Mouse (Mus musculus): ENCODE data around the gene Zbtb25. TPM values are rescaled to one million over a fixed set of nuclear protein-coding genes. Genes with fewer than 3 reads are reported as not detected.

Gene Zbtb25
- polyA plus RNA-seq, 1 experiment from 2014 or later = 12.0 TPM

GRCm38 (mm10) chr12:76372046-76372445, 2.6 kb upstream of the Zbtb25 start:
- Histone ChIP-seq H3K27me3 (ENCODE audit: control insufficient read depth, insufficient read depth, low read length) (no peaks in the 10 kb centered on the region), H3K4me1 (ENCODE audit: control insufficient read depth, insufficient read depth, low read length) (peaks cover 32% of the 10 kb centered on the region), H3K27ac (ENCODE audit: low read length) (no peak overlapping the region), H3K9ac (ENCODE audit: low read length) (peak overlapping the region; percentile 100), H3K36me3 (ENCODE audit: control insufficient read depth, insufficient read depth, low read length) (no peaks in the 10 kb centered on the region), H3K9me3 (replicated peaks; ENCODE audit: control insufficient read depth, low read length) (no peaks in the 10 kb centered on the region), H3K4me3 (replicated peaks; ENCODE audit: low read length) (peak overlapping the region; percentile 96), H3K4me2 (ENCODE audit: low read depth, low read length) (peak overlapping the region; percentile 80)
- 39% methylated on average over 7 of the region's 7 CpGs for WGBS
- ATAC-seq (ENCODE audit: insufficient read depth, low FRiP score) = no peak

GRCm38 (mm10) chr12:76370831-76371571, 1.6 kb upstream of the Zbtb25 start:
- WGBS = under 1% methylated on average over 63 of the region's 63 CpGs

GRCm38 (mm10) chr12:76369978-76370830, 802 bp upstream of the Zbtb25 start, which contains the start of gene Zbtb1:
TSS of gene Zbtb1 (plus strand) at chr12:76370266.
- Histone ChIP-seq H3K9ac (ENCODE audit: low read length) (peak within 1 kb of the TSS; percentile 100), H3K27me3 (ENCODE audit: control insufficient read depth, insufficient read depth, low read length) (no peaks in the 10 kb centered on the region), H3K4me2 (ENCODE audit: low read depth, low read length) (peak within 1 kb of the TSS; percentile 80), H3K27ac (ENCODE audit: low read length) (peak within 1 kb of the TSS; percentile 100), H3K4me3 (replicated peaks; ENCODE audit: low read length) (peak within 1 kb of the TSS; percentile 96), H3K4me1 (ENCODE audit: control insufficient read depth, insufficient read depth, low read length) (peaks cover 40% of the 10 kb centered on the region), H3K9me3 (replicated peaks; ENCODE audit: control insufficient read depth, low read length) (no peaks in the 10 kb centered on the region), H3K36me3 (ENCODE audit: control insufficient read depth, insufficient read depth, low read length) (no peaks in the 10 kb centered on the region)
- under 1% methylated on average over 92 of the region's 99 CpGs for WGBS
- peak; percentile 66 for ATAC-seq (ENCODE audit: insufficient read depth, low FRiP score)

More at GRCm38 (mm10) chr12:76370831-76371571, 1.6 kb upstream of the Zbtb25 start:
- Histone ChIP-seq H3K36me3 (ENCODE audit: control insufficient read depth, insufficient read depth, low read length) (no peaks in the 10 kb centered on the region), H3K27ac (ENCODE audit: low read length) (peak overlapping the region; percentile 100), H3K9me3 (replicated peaks; ENCODE audit: control insufficient read depth, low read length) (no peaks in the 10 kb centered on the region), H3K4me1 (ENCODE audit: control insufficient read depth, insufficient read depth, low read length) (peaks cover 37% of the 10 kb centered on the region), H3K9ac (ENCODE audit: low read length) (peak overlapping the region; percentile 100), H3K4me3 (replicated peaks; ENCODE audit: low read length) (peak overlapping the region; percentile 96), H3K27me3 (ENCODE audit: control insufficient read depth, insufficient read depth, low read length) (no peaks in the 10 kb centered on the region), H3K4me2 (ENCODE audit: low read depth, low read length) (peak overlapping the region; percentile 80)
- ATAC-seq (ENCODE audit: insufficient read depth, low FRiP score) = peak; percentile 73

- H3K36me3 ChIP-seq (ENCODE audit: control insufficient read depth, insufficient read depth, low read length) = no peaks in the 10 kb centered on the region
- H3K9me3 ChIP-seq (replicated peaks; ENCODE audit: control insufficient read depth, low read length) = no peaks in the 10 kb centered on the region
- peak overlapping the region; percentile 80 for H3K4me2 ChIP-seq (ENCODE audit: low read depth, low read length)
- ATAC-seq (ENCODE audit: insufficient read depth, low FRiP score) = peak; percentile 22; the same call in 1 of the 2 replicates
- WGBS = under 1% methylated on average over 26 of the region's 26 CpGs
- H3K27ac ChIP-seq (ENCODE audit: low read length) = peak overlapping the region; percentile 100
- H3K4me3 ChIP-seq (replicated peaks; ENCODE audit: low read length) = peak overlapping the region; percentile 96
- peak overlapping the region; percentile 100 for H3K9ac ChIP-seq (ENCODE audit: low read length)
- peaks cover 40% of the 10 kb centered on the region for H3K4me1 ChIP-seq (ENCODE audit: control insufficient read depth, insufficient read depth, low read length)
- H3K27me3 ChIP-seq (ENCODE audit: control insufficient read depth, insufficient read depth, low read length) = no peaks in the 10 kb centered on the region
These were observed 604 bp downstream of the Zbtb25 start for GRCm38 (mm10) chr12:76368790-76369205.

- H3K9me3 ChIP-seq (replicated peaks; ENCODE audit: control insufficient read depth, low read length) = no peaks in the 10 kb centered on the region
- WGBS = 13% methylated on average over 9 of the region's 9 CpGs
- peak overlapping the region; percentile 80 for H3K4me2 ChIP-seq (ENCODE audit: low read depth, low read length)
- peak overlapping the region; percentile 100 for H3K27ac ChIP-seq (ENCODE audit: low read length)
- no peaks in the 10 kb centered on the region for H3K36me3 ChIP-seq (ENCODE audit: control insufficient read depth, insufficient read depth, low read length)
- H3K27me3 ChIP-seq (ENCODE audit: control insufficient read depth, insufficient read depth, low read length) = no peaks in the 10 kb centered on the region
- no peak for ATAC-seq (ENCODE audit: insufficient read depth, low FRiP score)
- peak overlapping the region; percentile 100 for H3K9ac ChIP-seq (ENCODE audit: low read length)
- H3K4me3 ChIP-seq (replicated peaks; ENCODE audit: low read length) = peak overlapping the region; percentile 96
- peaks cover 40% of the 10 kb centered on the region for H3K4me1 ChIP-seq (ENCODE audit: control insufficient read depth, insufficient read depth, low read length)
These were observed 1.1 kb downstream of the Zbtb25 start for GRCm38 (mm10) chr12:76368201-76368789.

- no peaks in the 10 kb centered on the region for H3K9me3 ChIP-seq (replicated peaks; ENCODE audit: control insufficient read depth, low read length)
- H3K27ac ChIP-seq (ENCODE audit: low read length) = peak overlapping the region; percentile 46
- H3K36me3 ChIP-seq (ENCODE audit: control insufficient read depth, insufficient read depth, low read length) = no peaks in the 10 kb centered on the region
- no peaks in the 10 kb centered on the region for H3K27me3 ChIP-seq (ENCODE audit: control insufficient read depth, insufficient read depth, low read length)
- H3K9ac ChIP-seq (ENCODE audit: low read length) = peak overlapping the region; percentile 100
- peak overlapping the region; percentile 96 for H3K4me3 ChIP-seq (replicated peaks; ENCODE audit: low read length)
- 23% methylated on average over 14 of the region's 14 CpGs for WGBS
- ATAC-seq (ENCODE audit: insufficient read depth, low FRiP score) = no peak
- peak overlapping the region; percentile 80 for H3K4me2 ChIP-seq (ENCODE audit: low read depth, low read length)
- H3K4me1 ChIP-seq (ENCODE audit: control insufficient read depth, insufficient read depth, low read length) = peaks cover 33% of the 10 kb centered on the region
These were observed 2.1 kb downstream of the Zbtb25 start for GRCm38 (mm10) chr12:76367096-76367995.

GRCm38 (mm10) chr12:76366276-76366675, 3.1 kb downstream of the Zbtb25 start:
- no peak for ATAC-seq (ENCODE audit: insufficient read depth, low FRiP score)
- Histone ChIP-seq H3K4me3 (replicated peaks; ENCODE audit: low read length) (no peak overlapping the region), H3K9ac (ENCODE audit: low read length) (no peak overlapping the region), H3K4me2 (ENCODE audit: low read depth, low read length) (no peak overlapping the region), H3K4me1 (ENCODE audit: control insufficient read depth, insufficient read depth, low read length) (peaks cover 29% of the 10 kb centered on the region), H3K36me3 (ENCODE audit: control insufficient read depth, insufficient read depth, low read length) (no peaks in the 10 kb centered on the region), H3K27me3 (ENCODE audit: control insufficient read depth, insufficient read depth, low read length) (no peaks in the 10 kb centered on the region), H3K27ac (ENCODE audit: low read length) (no peak overlapping the region), H3K9me3 (replicated peaks; ENCODE audit: control insufficient read depth, low read length) (no peaks in the 10 kb centered on the region)
- WGBS = 80% methylated on average over 3 of the region's 3 CpGs

GRCm38 (mm10) chr12:76362303-76362676, 7.1 kb downstream of the Zbtb25 start:
- H3K4me3 ChIP-seq (replicated peaks; ENCODE audit: low read length) = no peak overlapping the region
- H3K4me2 ChIP-seq (ENCODE audit: low read depth, low read length) = no peak overlapping the region
- no peak for ATAC-seq (ENCODE audit: insufficient read depth, low FRiP score)
- H3K4me1 ChIP-seq (ENCODE audit: control insufficient read depth, insufficient read depth, low read length) = peaks cover 16% of the 10 kb centered on the region
- no peak overlapping the region for H3K9ac ChIP-seq (ENCODE audit: low read length)
- H3K27ac ChIP-seq (ENCODE audit: low read length) = no peak overlapping the region
- H3K36me3 ChIP-seq (ENCODE audit: control insufficient read depth, insufficient read depth, low read length) = no peaks in the 10 kb centered on the region
- no peaks in the 10 kb centered on the region for H3K27me3 ChIP-seq (ENCODE audit: control insufficient read depth, insufficient read depth, low read length)
- WGBS = 72% methylated on average over 9 of the region's 9 CpGs
- no peaks in the 10 kb centered on the region for H3K9me3 ChIP-seq (replicated peaks; ENCODE audit: control insufficient read depth, low read length)
